Mouse (Mus musculus) layer of hippocampus, adult 9-11 months (tissue): ENCODE measurements around the gene Ryk.

ENCODE experiments used
- DNase-seq: peaks from one replicate; pipeline ENCODE4 v3.0.0; 2022

The Ryk gene

DNA sequence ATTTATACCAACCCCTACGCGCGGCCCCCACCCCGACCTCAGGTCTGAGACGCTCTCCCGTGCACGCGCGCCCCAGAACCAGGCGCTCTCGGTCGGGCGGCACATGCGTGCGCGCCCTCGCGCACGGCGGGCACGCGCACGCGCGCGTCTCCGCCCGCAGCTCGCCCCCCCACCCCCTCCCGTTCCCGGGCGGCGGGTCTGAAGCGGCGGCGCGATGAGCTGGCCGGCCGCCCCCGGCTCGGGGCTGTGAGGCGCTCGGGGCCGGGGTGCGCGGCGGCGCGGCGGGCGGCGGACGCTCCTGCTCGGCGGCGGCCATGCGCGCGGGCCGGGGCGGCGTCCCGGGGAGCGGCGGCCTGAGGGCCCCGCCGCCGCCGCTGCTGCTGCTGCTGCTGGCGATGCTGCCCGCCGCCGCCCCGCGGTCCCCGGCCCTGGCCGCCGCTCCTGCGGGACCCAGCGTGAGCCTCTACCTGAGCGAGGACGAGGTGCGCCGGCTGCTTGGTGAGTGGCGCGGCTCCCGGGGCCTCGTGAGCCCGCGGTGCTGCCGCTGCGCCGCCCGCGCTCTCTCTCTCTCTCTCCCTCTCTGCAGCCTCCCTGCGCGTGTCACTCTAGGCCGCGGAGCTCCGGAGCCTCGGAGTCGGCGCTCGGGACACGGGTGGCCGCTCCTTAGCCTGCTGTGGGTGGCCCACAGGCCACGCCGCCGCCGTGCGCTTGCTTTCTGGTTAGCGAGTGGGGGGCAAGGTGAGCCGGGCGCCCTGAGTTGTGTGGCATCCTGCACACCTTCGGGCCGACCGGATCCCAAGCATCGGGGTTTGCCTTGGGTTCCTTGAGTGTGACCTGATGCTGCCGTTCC lies at the start of gene Ryk:
Gene Ryk, plus strand, starts transcription at position 176 of the 850 bp plus-strand sequence.
- peak; percentile 77 for DNase-seq

DNA sequence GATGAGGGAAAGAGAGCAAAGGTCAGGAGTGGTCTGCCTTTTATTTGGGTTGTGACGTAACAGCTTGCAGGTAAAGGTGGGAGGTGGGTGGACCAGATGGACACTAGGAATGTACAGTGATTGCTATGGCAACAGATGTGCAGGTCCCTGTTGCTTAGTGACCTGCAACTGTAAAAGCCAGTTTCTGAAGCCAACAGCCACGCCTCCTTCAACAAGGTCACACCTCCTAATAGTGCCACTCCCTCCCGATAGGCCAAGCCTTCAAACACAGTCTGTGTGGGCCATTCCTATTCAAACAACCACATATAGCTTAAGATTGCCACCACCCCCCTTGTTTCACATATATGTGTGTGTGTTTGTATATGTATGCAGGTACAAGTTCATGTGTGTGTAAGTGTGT lies 45.2 kb upstream of the Ryk start:
- no peak for DNase-seq

GRCm38 (mm10) chr9:102791845-102792244 lies 42.9 kb upstream of the Ryk start:
- DNase-seq = no peak

- no peak for DNase-seq
These were observed 41.9 kb upstream of the Ryk start for GRCm38 (mm10) chr9:102792836-102793235.

DNA sequence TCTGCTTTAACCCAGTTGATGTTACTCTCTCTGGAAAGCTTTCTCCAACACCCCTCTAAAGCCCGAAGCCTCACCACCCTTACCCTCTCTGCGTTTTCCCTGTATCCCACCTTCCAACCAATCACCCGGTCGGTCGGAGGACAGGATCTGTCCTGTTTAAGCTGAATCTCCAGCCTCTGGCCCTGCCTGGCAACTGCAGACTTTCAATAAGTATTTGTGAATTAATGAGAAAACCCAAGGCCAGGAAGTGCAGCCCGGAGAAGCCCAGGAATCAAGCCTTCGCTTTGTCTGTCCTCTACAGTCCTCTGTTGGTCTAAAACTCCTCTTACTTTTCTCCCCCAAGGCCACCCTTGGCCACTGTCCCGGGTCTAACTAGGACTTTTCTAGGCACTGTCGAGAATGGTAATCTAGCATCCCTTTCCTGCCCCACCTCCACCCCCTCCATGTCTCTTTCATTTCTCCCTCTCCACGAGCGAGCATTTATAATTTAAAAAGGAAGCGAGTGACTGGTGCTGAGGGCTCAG lies 41.4 kb upstream of the Ryk start:
- peak; percentile 33 for DNase-seq

DNA sequence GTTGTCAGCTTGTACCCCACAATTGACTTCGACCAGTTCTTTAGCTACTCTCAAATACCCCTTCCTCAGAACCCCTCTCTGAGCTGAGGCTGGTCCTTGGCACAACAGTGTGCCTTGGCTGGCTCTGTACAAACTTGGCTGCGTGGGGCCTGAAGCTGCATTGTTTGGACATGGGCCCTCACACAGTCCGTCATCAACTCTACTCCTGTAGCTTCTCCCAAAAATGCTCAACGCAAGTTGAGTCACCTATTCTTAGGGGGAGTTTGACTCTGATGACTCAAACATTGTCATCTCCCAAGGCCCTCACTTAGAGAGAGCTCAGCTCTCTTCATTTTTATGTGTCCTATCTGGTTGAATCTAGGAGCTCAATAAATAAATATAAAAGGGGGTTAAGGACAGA lies 36.3 kb upstream of the Ryk start:
- DNase-seq = no peak

DNA sequence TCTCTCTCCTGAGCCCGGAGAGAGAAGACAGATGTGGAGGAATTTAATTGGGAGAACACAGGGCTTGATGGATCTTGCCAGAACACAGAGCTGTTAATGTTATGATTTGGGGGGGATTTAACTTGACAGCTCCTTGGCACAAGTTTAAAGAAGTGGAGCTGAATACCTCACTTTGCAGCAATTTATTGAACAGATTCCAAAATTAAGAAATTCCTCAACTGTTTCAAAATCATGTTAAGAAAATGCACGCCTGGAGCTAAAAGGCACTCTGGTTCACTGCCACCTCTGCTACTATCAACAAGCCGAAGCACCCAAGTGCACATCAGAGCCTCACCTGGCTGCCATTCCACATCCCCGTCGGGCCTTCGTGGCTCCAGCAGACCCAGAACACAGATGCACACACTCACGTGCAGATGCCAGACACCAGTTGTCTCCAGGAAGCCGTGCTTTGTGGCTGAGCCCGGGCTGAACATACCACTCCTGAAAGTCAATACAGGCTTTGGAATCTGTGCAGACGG lies 28.6 kb upstream of the Ryk start:
- DNase-seq = no peak

- no peak for DNase-seq
These were observed 23.5 kb upstream of the Ryk start for GRCm38 (mm10) chr9:102811192-102811591.

- DNase-seq = no peak
These were observed 16.5 kb upstream of the Ryk start for GRCm38 (mm10) chr9:102818228-102818627.

- DNase-seq = no peak
These were observed 6.1 kb upstream of the Ryk start for GRCm38 (mm10) chr9:102828604-102829003.

DNA sequence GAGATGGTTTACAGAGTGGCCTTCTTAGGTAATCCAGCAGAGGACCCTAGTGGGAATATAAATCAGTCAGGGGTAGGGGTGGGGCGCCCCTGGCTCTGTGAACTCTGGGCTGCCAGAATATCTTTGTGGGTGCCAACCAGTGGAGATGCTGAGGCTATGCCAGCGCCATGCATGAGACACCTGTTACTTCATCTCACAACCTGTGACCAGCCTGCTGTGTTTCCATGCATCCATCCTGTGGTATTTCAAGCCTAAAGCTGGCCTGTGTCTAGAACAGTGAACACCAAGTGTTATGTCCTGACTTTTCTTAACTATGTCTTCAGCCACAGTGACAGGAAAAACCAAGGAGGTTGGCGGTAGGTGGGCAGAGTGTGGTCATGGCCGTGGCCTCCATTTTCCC lies 3.2 kb upstream of the Ryk start:
- DNase-seq = no peak

DNA sequence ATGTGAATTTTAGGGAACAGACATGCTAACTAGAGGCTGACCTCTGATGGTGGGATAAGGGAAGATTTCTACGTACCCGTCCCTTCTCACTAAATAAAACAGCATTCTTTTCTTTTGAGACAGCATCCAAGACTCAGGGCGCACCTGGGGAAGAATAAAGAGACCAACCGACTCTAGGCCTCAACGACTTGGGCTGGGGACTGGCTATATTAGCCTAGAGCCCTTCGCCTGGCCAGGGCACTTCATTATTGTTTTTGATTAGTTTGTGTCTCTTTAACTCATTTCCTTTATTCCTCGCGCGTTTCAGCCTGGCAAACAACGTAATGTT lies 339 bp upstream of the Ryk start:
- DNase-seq = no peak

GRCm38 (mm10) chr9:102836279-102836678 lies 1.6 kb downstream of the Ryk start:
- DNase-seq = no peak

GRCm38 (mm10) chr9:102840792-102841778 lies 6.4 kb downstream of the Ryk start:
- DNase-seq = no peak

DNA sequence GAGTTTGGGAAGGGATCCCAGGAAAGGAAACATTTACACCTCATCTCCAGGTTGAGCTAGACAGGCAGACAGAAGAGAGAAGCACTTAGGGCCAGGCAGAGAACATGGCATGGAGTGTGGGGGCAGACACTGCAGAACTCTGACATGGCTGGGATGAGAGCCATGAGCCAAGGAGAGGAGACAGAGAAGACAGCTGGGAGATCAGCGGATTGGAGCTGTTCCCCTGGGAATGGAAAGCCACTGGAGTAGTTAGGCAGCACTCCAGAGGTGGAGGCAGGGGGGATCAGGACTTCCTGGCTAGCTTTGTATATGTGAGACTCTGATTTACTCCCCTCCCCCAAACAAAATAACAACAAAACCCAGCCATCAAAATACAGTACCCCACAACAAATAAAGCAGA lies 7.1 kb downstream of the Ryk start:
- DNase-seq = no peak

GRCm38 (mm10) chr9:102842498-102842897 lies 7.8 kb downstream of the Ryk start:
- no peak for DNase-seq

- DNase-seq = no peak
These were observed 8.9 kb downstream of the Ryk start for GRCm38 (mm10) chr9:102843577-102843976.

GRCm38 (mm10) chr9:102845851-102846250 lies 11.1 kb downstream of the Ryk start:
- DNase-seq = no peak

- DNase-seq = no peak
These were observed 11.6 kb downstream of the Ryk start for GRCm38 (mm10) chr9:102846348-102846747.

DNA sequence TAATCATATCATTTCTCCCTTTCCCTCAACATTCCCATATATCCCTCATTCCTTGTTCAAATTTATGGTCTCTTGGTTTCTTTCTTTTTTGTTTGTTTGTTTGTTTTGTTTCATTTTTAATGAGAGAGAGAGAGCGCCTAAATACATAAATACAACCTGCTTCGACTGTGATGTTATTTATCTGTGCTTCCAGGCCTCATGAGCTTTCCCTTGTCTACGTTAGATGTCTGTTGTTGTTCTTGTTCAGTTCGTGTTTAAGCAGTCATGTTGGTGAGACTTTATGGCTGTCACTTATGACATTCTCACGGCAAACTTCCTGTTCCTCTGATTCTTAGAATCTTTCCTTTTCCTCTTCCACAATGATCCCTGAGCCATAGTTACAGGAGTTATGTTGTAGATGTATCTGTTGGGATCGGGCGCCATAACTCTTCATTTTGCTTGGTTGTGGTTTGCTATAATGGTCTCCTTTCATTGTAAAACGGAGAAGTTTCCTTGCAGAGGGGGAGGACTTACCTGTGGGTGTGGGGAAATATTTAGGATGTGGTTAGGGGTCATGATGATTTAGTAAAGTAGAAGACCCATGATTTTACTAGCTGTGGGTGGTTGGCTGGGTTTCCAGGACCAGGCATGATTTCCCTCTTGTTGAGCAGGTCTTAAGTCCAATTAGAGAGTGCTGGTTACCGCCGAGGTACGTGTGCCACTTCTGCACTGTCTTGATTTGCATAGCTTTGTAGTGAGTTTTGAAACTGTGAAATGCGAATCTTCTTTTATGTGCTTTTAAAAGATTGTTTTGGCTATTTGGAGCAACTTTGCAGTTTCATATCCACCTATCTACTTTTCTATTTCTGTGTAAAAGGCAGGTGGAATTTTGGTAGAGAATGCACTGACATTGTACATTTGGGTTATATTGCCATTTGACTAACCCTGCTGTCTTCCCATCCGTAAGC lies 17.6 kb downstream of the Ryk start:
- no peak for DNase-seq

GRCm38 (mm10) chr9:102857856-102858255 lies 23.1 kb downstream of the Ryk start:
- no peak for DNase-seq

DNA sequence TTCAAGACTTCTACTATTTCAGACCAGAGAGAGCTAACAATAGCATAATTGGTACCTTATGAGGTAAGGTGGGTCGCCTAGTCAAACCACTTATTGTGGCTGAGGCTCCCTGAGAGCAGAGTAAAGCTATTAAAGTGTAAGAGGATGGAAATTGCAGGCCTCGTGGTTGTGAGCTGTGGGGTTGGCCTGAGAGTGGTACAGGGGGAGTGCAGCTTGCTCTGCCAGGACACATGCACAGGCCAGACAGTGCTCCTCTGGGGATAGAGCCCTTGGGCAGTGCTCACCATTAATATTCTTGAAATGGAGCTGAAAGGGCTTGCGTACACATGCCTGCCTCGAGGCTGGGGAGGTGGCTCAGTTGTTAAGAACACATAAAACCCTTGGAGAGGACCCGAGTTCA lies 23.6 kb downstream of the Ryk start:
- no peak for DNase-seq
